Mouse (Mus musculus) left cerebral cortex, adult 9 months (tissue): ENCODE data around the gene Ywhag.

Experiments
- DNase-seq, 2 experiments: peaks; one replicate each; pipeline ENCODE4 v3.0.0; 2022; ENCODE audit warnings: low spot score in 2 of 2

The Ywhag gene

GRCm38 (mm10) chr5:135913201-135913600, 21.2 kb downstream of the Ywhag start:
- DNase-seq, result no peak

DNA sequence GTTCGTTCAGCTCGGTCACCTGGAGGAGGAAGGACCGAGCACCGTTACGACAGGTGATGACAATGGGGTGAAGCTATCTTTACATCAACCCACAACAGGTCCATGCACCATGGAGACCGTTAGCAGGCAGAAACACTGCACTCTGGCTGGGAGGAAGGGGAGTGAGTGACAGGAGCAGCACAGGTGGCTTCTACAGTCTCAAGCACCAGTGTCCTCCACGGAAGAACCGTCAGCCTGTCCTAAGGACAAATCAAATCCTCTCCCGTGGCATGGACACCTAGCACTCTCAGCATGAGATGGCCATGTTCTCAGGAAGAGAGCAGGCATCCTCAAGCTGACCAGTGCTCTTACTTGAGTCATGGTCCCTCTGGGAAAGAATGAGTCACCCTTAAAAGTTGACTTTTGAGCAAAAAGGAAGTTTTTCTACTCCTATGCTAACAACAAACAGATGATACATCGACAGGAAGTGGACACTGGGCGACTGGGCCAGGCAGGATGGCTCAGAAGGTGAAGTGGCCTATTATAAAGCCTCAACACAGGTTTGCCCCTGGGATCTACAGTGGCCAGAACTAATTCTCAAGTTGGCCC, 22.7 kb downstream of the Ywhag start:
- no peak for DNase-seq

GRCm38 (mm10) chr5:135910813-135911212, 23.6 kb downstream of the Ywhag start:
- DNase-seq, result no peak

- DNase-seq, result no peak
Observed at GRCm38 (mm10) chr5:135909646-135910045, 24.8 kb downstream of the Ywhag start.

DNA sequence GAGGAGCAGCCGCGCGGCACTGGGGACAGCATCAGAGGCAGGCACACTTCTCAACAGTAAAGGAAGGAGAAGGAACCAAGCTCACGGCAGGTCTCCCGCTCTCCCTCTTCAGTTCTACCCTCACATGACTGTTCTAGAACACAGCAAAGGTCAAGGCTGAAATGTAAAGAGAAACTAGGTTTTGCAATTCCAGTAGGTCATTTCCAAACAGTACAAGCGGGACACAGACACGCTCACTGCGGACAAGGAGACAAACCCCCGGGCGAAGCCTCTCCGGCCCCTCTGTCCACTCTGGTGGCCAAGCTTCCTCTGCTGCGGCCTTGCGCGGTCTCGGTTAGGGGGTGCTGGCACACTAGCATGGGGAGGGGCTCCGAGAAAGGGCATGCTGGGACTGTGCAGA, 25.4 kb downstream of the Ywhag start:
- no peak for DNase-seq

DNA sequence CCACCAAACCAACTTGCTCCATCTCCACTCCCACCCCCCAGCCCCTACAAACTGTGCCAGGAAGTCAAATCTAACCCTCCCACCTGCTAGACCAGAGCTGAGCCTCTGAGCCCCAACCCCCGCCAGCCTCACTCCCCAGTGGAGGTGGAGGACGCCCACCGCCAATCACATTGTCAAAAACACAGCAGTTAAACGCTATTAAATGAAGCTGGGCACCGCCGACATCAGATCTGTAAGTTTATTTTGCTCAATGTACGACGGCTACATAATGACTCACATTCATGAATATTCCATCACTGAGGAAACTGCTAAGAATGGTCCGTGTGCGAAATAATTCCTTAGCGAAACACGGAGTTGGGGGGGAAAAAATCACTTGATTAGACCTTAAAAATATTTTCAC, 26.2 kb downstream of the Ywhag start:
- peak in 1 of 2 experiments; percentile 55 for DNase-seq

DNA sequence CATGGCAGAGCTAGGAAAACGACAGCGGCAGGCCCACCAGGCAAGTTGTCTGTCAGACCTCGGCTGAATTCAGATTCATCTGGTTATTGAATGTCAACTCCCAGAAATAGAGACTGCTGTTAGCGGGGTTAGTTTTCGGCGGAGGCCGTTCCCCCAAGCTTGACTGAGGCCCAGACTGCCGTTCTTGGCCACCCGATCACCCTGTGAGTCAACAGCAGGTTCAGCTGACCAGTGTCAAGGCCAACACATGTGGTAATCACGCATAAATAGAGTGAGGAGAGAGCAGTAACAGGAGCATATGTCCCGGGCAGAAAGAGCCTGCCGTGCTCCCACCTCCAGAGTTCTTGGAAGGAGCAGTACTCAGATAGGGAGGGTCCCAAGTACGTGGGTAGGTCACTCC, 27.2 kb downstream of the Ywhag start:
- DNase-seq, result no peak

DNA sequence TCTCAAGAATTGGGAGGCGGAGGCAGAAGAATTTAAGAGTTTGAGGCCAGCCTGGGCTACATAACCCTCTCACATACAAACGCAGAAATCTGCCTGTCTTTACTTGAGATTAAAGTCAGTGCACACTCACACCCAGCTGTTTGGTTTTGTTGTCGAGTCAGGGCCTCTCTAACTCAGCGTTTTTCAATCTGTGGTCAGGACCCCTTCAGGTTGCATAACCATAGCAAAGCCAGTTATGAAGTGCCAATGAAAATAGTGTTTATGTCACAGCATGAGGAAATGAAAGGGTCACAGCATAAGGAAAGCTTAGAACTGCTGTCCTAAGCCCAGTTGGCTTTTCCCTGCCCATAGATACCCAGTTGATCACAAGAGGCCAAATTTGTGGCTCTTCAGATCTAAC, 27.6 kb downstream of the Ywhag start:
- no peak for DNase-seq

GRCm38 (mm10) chr5:135905320-135906225, 28.8 kb downstream of the Ywhag start:
- no peak for DNase-seq

DNA sequence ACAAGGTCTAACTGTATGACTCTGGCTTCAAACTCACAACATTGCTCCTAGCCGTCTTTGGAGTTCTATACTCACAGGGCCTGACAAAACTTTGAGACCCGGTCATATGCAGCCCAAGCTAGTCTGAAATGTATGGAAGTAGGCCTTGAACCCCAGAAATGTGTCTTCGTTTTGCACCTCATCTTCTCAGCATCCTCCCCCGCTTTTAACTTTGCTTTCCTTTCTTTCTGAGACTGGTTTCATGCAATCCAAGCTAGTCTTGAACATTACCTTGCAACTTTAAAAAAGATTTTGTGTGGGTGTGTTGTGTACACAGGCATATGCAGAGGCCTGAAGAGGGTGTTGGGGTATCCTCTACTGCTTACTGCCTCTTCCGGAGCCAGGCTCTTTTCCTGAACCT, 30.2 kb downstream of the Ywhag start:
- no peak for DNase-seq

- peak; percentile 88 to 93 for DNase-seq
Observed at GRCm38 (mm10) chr5:135903551-135904151, 30.8 kb downstream of the Ywhag start.

- DNase-seq, result no peak
Observed at GRCm38 (mm10) chr5:135903058-135903457, 31.4 kb downstream of the Ywhag start.

DNA sequence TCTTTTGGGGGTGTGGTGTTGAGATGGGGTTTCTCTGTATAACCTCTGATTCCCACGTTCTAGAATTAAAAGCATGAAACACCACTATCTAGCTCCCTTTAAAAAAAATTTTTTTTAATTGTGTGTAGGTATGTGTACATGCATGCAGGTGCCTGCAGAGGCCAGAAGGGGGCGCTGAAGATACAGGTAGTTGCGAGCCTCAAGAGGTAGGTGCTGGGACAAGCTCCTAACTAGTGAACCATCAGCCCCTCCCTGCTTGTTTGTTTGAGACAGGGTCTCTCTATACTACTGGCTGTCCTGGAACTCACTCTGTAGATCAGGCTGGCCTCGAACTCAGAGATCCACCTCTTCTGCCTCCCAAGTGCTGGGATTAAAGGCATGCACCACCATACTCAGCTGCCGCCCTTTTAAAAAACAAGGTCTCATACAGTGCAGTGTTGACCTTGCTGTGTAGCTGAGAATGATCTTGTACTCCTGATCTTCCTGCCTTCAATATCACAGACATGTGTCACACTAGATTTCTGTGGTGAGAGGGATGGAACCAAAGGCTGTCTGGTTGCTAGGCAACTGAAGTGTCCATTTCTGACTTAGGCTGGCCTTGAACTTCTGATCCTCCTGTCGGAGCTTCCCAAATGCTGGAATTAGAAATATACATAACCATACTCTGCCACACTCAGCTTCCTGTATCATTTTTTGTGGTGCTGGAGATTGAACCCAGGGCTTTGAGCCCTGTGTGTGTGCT, 32.9 kb downstream of the Ywhag start:
- DNase-seq, result no peak

GRCm38 (mm10) chr5:135900701-135901100, 33.7 kb downstream of the Ywhag start:
- DNase-seq, result no peak

- no peak for DNase-seq
Observed at GRCm38 (mm10) chr5:135899833-135900232, 34.6 kb downstream of the Ywhag start.

DNA sequence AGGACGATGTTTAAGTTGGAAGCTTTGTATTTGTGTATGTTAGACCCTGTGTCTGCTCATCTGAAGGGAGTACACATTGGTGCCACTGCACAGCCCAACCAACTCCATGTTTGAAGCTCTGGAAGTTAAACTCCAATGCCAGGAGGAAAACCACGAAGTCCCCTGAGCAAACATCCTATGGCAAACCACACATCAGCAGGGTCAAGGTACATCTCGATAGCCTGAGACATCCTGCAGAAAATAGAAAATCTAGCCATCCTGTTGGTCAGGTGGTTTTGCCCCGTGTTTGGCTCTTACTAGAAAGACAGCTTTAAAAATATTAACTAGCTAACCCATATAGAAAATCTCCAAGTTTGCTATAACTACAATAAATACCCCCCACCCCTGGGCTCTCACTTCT, 35.4 kb downstream of the Ywhag start:
- DNase-seq, result no peak

DNA sequence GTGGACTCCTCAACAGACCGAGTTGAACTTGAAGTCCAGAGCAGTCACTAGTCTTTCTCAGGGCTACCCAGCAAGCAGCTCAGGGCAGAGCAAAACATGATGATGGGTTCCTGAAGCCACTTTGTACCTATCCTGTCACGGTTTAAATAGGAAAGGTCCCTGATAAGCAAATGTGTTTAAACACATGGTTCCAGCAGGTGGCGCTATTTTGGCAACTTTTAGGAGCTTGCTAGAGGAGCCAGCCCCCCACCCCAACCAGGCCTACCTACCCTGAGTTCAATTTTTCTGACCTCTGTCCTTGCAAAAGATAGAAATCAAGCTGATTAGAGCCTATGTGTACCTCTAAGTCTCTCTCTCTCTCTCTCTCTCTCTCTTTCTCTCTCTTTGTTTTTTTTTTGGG, 36.4 kb downstream of the Ywhag start:
- no peak for DNase-seq

- DNase-seq, result no peak
Observed at GRCm38 (mm10) chr5:135894958-135895357, 39.5 kb downstream of the Ywhag start.

DNA sequence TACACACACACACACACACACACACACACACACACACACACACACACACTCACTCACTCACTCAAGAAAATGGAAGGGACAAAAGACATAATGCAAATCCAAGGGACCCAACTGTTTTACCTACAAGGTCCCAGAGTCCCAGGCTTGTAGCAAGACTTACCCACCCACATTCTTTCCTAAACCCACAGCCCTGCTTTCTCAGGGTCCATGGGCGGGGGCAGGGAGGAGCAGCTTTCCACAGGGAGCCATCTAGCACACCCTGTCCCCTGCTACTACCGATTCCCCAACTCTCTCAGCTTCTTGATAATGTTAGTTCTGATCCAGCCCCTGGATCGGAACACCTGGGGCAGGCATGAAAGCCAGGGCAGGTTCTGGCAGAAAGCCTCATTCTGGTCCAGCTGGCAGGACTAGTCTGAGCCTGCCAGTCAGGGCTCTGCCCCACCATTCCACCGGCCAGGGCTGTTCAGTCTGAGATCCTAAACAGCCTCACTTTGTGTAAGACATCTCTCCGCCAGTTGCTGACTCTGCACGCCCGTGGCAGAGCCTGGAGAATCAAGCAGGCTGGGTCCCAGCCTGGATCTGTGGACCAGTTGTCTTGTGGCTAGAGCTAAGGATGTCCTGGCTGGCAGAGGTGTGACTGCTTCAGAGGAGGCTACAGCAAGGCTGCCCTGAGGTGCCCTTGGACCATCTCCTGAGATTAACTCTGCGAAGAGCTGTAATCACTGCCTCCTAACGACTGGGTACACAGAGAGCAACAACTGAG, 41.6 kb downstream of the Ywhag start:
- no peak for DNase-seq

DNA sequence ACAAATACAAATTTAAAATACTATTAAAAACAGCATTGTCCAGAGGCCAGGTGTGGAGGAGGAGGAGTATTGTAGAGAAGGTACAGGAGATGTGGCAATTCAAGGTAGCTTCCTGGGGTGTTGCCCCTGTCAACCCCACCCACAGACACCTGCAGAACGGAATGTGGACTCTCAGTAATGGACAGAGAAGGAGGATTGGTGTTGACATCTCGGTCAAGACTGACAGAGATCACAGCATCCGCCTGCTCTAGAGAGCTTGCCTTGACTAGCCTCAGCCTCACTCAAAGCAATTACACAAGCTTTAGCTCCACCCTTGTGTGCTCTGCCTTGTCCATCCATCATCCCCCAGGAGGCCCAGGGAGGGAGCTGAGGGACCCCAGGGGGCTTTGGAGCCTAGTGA, 43.5 kb downstream of the Ywhag start:
- no peak for DNase-seq

DNA sequence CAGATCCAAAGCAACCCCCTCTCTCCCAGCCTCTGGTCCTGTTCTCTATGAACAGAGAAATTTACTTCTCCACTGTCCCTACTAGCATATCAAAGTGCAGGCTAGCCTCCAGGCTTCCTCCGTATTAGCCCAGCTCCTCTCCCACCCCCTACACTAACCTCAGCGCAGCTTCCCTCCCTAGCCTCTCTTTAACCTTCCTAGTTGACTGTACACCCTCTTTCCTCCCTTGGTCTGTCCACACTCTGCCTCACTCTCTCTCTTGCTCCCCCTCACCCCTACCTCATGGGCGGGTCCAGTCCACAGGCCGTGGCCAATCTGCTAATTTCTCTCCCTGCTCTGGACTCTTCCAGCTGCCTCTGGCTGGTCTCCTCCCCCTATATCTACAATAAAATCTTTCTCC, 44.1 kb downstream of the Ywhag start:
- DNase-seq, result no peak
